15 mouse cellular contexts compared by ENCODE assay signal in genomic region chr4:86989301-86989700, GRCm38 (mm10).
DNase-seq lines count a peak whose midpoint lies in the region; ATAC-seq lines count a peak whose summit lies in the region.
"Had no signal": no experiment of that assay in that cellular context is flagged by ENCODE, and none has a peak within 500 bp of the region (broad histone marks: within the 10 kb centered on the region; RNA-seq: fewer than 3 reads in every experiment).

No protein-coding gene starts in this region.

- H3K27me3 ChIP-seq in limb, embryonic 11.5 days (ENCODE audit: control insufficient read depth, insufficient read depth, low read length) = no peaks in the 10 kb centered on the region
- no peaks in the 10 kb centered on the region for H3K27me3 ChIP-seq in limb, embryonic 10.5 days (ENCODE audit: low read depth, poor library complexity, severe bottlenecking)
- no peaks in the 10 kb centered on the region for H3K27me3 ChIP-seq in embryonic facial prominence, embryonic 15.5 days
- no peaks in the 10 kb centered on the region for H3K27me3 ChIP-seq in limb, embryonic 12.5 days

- H3K4me3 ChIP-seq in limb, embryonic 11.5 days (ENCODE audit: low read depth, low read length) = no peak overlapping the region
- no peak overlapping the region for H3K4me3 ChIP-seq in limb, embryonic 10.5 days
- no peak overlapping the region for H3K4me3 ChIP-seq in embryonic facial prominence, embryonic 15.5 days (replicated peaks)
- no peak overlapping the region for H3K4me3 ChIP-seq in limb, embryonic 12.5 days (replicated peaks)
- H3K4me3 ChIP-seq: heart, adult 2 months; myocyte had no signal

- no peak for ATAC-seq in limb, embryonic 11.5 days (ENCODE audit: insufficient number of reproducible peaks, low FRiP score, low TSS enrichment, low read depth)
- peak; percentile 29; the same call in 1 of the 2 replicates for ATAC-seq in embryonic facial prominence, embryonic 15.5 days (ENCODE audit: insufficient number of reproducible peaks, low FRiP score, low TSS enrichment, low read depth)
- ATAC-seq in limb, embryonic 12.5 days (ENCODE audit: insufficient number of reproducible peaks, insufficient read depth, low FRiP score, low TSS enrichment, low read depth) = peak; percentile 87; the same call in 1 of the 2 replicates
- ATAC-seq: CD4-positive, CD25-positive, alpha-beta regulatory T cell, adult 4 months; inflammation-experienced regulatory T-cells, adult 6 months had no signal

- peak; percentile 25 for DNase-seq in limb, embryonic 11.5 days (ENCODE audit: low spot score)
- no peak for DNase-seq in limb, embryonic 10.5 days (ENCODE audit: low spot score)
- DNase-seq in embryo, embryonic 10.5 days (ENCODE audit: low spot score) = peak; percentile 16
- DNase-seq in c-Kit-positive CD71-positive TER-119-positive erythroid progenitor cells, embryonic 14.5 days (ENCODE audit: low spot score) = no peak
- no peak for DNase-seq in urinary bladder, postnatal 10 days (ENCODE audit: low spot score)
- DNase-seq: cerebellum, adult 11-12 months; heart, adult 2 months; left cerebral cortex, postnatal 4 days; lung, adult 18-20 months had no signal

- H3K36me3 ChIP-seq in limb, embryonic 11.5 days (ENCODE audit: control insufficient read depth, insufficient read depth, low read length) = no peaks in the 10 kb centered on the region
- no peaks in the 10 kb centered on the region for H3K36me3 ChIP-seq in limb, embryonic 10.5 days
- H3K36me3 ChIP-seq in embryonic facial prominence, embryonic 15.5 days = no peaks in the 10 kb centered on the region
- no peaks in the 10 kb centered on the region for H3K36me3 ChIP-seq in limb, embryonic 12.5 days

- no peak overlapping the region for H3K4me2 ChIP-seq in limb, embryonic 11.5 days (ENCODE audit: low read depth, severe bottlenecking)
- H3K4me2 ChIP-seq in embryonic facial prominence, embryonic 15.5 days (replicated peaks) = no peak overlapping the region
- peak overlapping the region; percentile 5; the same call in 1 of the 2 replicates for H3K4me2 ChIP-seq in limb, embryonic 12.5 days

- H3K9me3 ChIP-seq in limb, embryonic 11.5 days (ENCODE audit: control insufficient read depth, low read length) = no peaks in the 10 kb centered on the region
- H3K9me3 ChIP-seq in limb, embryonic 10.5 days (replicated peaks) = no peaks in the 10 kb centered on the region
- H3K9me3 ChIP-seq in embryonic facial prominence, embryonic 15.5 days (replicated peaks) = no peaks in the 10 kb centered on the region
- no peaks in the 10 kb centered on the region for H3K9me3 ChIP-seq in limb, embryonic 12.5 days

- H3K4me1 ChIP-seq in limb, embryonic 11.5 days (ENCODE audit: control insufficient read depth, insufficient read depth, low read length) = no peaks in the 10 kb centered on the region
- H3K4me1 ChIP-seq in limb, embryonic 10.5 days = peaks cover 16% of the 10 kb centered on the region
- H3K4me1 ChIP-seq in embryonic facial prominence, embryonic 15.5 days = 0 out of 2 replicates have a peak, but pooled peaks cover 6% of the 10 kb centered on the region
- peaks cover 21% of the 10 kb centered on the region for H3K4me1 ChIP-seq in limb, embryonic 12.5 days (replicated peaks)

- no peak overlapping the region for H3K27ac ChIP-seq in limb, embryonic 11.5 days (replicated peaks; ENCODE audit: low read depth, low read length)
- no peak overlapping the region for H3K27ac ChIP-seq in limb, embryonic 10.5 days
- H3K27ac ChIP-seq in embryonic facial prominence, embryonic 15.5 days (replicated peaks) = no peak overlapping the region
- peak overlapping the region; percentile 57 for H3K27ac ChIP-seq in limb, embryonic 12.5 days
- H3K27ac ChIP-seq: heart, adult 2 months; kidney, postnatal 0 days had no signal

- WGBS in limb, embryonic 11.5 days = 75% methylated on average over 6 of the region's 6 CpGs
- WGBS in limb, embryonic 10.5 days = 84% methylated on average over 6 of the region's 6 CpGs
- 42% methylated on average over 6 of the region's 6 CpGs for WGBS in embryonic facial prominence, embryonic 15.5 days
- 51% methylated on average over 6 of the region's 6 CpGs for WGBS in limb, embryonic 12.5 days

- no peak overlapping the region for H3K9ac ChIP-seq in limb, embryonic 11.5 days (ENCODE audit: low read length)
- no peak overlapping the region for H3K9ac ChIP-seq in embryonic facial prominence, embryonic 15.5 days
- no peak overlapping the region for H3K9ac ChIP-seq in limb, embryonic 12.5 days (replicated peaks)

Comparison
In these comparisons a context has a peak if more than half of its experiments do, and no peak if none do; other contexts are left out.
1. DNase-seq: peak in limb, embryonic 11.5 days (single experiment) and embryo, embryonic 10.5 days (single experiment); none in limb, embryonic 10.5 days (single experiment), c-Kit-positive CD71-positive TER-119-positive erythroid progenitor cells, embryonic 14.5 days (single experiment) and urinary bladder, postnatal 10 days (single experiment).